Mouse (Mus musculus) left cerebral cortex, adult 11 months (tissue): ENCODE data around the gene Cat.

Source experiments
- DNase-seq: peaks from one replicate; pipeline ENCODE4 v3.0.0; 2022; ENCODE audit warnings: low spot score

Cat gene

DNA sequence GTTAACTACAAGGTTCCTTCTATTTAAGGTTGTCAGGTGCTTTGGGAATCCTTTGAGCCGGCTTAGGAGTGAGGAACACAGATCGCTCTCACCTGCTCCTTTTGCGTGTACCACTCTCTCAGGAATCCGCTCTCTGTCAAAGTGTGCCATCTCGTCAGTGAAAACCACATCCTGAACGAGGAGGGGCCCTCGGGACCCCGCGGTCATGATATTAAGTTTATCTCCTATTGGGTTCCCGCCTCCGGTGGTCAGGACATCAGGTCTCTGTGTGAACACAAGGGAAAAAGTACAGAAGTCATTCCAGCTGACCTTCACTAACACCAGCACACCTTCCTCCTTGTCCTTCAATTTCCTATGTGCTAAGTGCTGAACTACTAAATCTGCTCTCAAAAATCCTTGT, 8.3 kb downstream of the Cat start:
- no peak for DNase-seq

DNA sequence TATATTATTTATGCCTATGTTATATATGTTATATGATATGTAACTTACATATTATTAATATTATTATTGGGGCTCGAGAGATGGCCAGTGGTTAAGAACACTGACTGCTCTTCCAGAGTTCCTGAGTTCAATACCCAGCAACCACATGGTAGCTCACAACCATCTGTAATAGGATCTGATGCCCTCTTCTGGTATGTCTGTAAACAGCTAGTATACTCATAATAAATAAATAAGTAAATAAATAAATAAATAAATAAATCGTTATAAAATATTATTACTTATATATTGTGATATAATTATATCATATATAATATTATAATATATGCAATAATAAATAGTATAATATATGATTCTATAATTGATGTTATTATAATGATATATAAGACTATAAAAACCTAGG, 8.8 kb downstream of the Cat start:
- no peak for DNase-seq

DNA sequence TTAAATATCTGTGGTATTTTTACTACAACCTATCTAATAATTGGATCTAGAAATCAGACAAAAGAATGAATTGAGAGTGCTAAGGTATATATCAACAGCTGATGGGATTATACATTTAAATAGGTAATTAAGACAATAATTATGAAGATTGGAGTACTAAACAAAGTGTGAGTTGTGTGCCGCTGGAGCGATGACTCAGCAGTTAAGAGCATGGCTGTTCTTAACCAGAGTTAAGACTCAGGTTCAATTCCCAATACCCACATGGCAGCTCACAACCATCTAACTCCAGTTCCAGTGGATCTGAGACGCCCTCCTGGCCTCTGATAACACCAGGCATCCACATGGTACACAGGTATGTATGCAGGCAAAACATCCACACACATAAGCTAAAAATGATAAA, 11.6 kb downstream of the Cat start:
- no peak for DNase-seq

DNA sequence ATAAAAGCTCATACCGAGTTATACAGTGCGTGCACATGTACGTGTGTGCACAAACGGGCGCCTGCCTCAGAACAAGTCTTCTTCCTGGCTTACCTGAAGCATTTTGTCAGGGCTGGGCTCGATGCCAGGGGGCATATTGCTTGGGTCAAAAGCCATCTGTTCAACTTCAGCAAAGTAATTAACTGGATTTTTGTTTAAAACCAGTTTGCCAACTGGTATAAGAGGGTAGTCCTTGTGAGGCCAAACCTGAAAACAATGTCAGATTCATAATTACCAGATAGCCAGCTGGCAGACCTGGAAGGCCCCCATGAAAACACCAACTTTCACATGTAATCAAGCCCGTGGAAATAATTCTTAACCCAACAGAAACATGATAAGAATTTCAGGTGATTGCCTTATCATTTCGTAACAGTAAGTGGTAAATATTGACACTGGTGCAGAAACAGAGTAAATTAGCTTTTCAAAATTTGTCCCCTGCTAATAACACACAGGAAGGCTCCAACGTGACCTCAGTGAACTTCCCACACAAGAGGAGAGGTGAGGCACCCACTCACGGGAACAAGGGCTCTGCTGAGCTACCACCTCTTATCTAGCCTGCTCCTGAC, 17.9 kb downstream of the Cat start:
- no peak for DNase-seq

DNA sequence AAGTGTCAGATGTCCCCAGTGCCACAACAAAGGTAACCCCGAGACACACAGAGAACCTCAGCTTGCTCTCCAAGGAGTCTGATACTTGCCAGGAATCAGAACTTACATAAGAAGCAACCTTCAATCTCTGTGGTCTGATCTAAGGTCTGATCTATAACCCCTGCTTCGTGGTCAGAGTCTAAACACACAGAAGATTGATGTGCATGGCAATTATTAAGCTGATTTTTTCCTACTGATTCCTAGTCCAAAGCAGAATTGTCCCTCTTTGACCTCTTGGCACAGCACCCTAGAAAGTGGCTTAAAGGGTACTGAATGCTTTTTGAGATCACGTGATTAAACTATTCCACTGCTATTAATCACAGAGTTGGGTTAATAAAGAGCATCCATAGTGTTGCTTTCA, 18.7 kb downstream of the Cat start:
- DNase-seq, result no peak

DNA sequence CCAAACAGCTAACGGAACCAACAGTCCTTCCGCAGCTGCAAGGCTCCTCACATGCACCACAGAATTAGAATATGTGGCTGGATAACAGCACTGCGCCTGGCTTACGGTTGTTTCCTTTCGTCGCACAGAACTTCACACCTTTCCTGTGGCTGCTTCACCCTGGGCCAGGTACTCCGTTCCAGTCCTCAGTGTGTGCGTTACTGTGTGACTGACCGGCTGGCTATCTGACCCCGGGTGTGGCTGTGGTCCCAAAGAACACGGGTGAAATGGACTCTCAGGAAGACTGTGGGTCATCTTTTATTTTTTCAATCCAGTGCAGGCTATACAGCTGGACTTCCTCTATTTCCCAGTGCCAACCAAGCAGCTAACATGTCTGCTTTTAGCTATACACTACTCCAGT, 19.5 kb downstream of the Cat start:
- no peak for DNase-seq

DNA sequence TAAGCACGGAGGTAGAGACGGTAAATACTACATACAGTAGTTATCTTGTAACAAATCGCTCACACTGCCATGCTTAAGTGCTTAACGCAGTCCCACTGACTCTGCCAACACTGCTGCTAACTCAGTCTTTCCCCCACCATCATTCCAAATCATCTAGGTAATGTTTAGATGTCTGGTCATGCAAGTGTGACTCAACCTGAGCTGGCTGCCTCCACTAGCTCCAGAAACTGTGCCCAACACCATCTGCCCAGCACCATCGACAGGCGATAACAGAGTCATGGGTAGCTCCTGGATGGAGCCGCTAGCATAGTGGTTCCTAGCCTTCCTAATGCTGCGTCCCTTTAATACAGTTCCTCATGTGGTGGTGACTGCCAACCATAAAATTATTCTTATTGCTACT, 20.4 kb downstream of the Cat start:
- no peak for DNase-seq

DNA sequence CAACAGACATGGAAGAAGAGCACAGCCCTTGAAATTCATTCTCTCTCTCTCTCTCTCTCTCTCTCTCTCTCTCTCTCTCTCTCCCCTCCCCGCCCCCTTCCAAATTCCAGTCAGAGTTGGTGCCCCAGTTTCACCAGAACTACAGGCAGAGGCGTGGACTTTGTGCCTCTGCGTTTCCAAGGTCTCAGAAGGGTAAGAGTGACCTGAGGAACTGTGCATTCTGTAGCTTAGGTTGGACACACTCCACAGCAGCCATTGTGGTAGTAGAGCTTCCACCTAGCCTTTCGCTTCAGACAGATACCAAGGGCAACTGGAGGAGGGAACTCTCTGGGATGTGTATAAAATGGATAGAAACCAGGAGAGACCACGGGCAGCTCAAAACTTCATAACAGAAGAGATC, 22.2 kb downstream of the Cat start:
- DNase-seq, result no peak

DNA sequence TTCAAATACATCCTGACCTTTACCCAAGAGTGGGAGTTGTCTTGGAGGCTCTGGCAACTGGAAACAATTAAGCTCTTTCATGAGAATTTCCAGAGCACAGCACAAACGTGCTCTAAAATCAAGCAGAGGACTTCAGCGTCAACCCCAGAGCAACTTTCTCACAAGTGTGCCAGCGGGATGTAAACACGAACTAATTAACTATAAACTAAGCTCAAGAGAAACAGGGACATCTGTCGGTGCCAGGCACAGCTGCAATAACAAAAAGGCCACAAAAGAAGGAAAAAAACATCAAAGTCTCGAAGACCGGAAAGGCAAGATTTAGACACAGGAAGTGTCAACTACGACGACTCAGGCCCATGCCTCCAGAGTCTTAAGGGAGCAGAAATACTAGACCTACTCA, 23.2 kb downstream of the Cat start:
- no peak for DNase-seq

DNA sequence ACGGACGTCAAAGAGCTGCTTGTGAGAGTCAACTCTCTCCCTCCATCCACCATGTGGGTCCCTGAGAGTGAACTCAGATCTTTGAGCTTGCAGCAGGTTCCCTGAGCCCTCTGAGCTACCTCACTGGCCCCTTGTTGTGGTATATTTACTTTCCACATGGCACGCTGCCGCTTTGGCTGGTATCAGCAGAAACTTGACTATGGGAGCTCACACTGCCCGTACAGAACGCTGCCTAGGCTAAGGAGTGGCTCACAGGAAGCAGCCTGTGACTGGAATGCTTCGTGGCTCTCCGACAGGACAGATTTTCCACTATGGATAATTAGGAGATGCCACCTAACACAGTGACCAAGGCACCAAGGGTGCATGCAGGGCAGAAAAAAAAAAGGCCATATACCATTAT, 23.8 kb downstream of the Cat start:
- no peak for DNase-seq

DNA sequence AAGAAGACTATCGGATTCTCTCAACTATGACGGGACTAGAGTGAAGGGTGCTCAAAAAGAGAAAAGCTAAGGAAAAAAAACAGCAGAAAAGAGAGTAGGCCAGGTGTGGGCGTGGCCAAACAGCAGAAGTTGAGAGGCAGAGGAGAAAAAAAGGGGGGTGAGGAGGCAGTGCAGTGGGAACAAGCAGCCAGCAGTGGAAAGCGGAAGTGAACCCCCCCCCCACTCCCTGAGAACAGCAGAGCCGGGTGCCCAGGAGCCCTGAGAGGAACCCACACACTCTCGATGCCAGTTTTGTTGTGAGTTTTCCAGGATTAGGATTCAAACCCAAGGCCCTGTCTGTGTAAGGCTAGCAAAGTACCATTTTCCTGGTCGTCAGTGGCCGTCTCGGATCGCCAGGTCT, 25.9 kb downstream of the Cat start:
- no peak for DNase-seq

DNA sequence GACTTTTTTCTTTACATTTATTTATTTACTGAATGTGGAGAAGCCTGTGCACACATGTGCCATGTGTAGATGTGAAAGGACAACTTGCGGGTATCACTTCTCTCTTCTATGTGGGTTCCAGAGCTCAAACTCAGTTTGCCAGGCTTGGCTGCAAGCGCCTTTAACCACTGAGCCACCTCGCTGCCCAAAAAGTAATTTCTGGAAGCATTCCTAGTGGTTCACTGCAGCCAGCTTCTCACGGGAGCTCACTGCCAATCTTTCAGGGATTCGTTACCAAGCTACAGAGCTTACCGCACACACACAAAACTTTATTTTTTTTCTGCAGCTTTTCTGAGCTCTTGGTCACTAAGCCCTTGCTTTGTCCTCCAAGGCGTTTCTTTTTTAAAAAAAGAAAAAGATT, 27.3 kb downstream of the Cat start:
- no peak for DNase-seq

DNA sequence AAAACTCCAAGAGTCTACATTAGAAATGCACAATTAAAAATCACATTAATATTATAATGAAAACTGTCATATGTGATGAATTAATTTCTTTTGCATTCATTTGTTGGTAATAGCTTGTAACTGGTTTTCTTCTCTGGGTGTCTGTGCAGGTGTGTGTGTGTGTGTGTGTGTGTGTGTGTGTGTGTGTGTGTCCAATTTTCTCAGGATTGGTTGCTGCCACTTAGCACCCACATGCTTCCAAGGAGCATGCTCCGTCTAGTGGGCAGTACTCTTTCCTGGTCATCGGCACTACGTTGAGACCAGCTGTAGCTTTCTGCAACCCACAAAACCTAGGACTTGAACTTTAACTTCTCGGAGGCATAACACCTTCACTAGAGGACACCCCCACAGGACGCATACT, 27.9 kb downstream of the Cat start:
- DNase-seq, result no peak

DNA sequence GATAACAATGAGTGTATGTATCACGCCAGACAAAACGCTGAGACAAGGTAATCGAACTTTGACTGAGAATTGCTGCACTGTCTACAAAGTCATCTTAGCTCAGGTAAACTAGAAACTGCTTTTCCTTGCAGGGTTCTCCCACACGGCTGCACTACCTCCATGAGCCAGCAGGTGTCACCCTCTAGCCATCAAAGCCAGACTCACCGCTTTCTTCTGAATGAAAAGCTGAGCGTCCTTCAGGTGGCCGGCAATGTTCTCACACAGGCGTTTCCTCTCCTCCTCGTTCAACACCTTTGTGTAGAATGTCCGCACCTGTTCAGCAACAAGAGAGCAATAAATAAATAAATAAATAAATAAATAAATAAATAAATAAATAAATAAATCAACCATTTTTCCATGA, 28.3 kb downstream of the Cat start:
- peak; percentile 72 for DNase-seq

DNA sequence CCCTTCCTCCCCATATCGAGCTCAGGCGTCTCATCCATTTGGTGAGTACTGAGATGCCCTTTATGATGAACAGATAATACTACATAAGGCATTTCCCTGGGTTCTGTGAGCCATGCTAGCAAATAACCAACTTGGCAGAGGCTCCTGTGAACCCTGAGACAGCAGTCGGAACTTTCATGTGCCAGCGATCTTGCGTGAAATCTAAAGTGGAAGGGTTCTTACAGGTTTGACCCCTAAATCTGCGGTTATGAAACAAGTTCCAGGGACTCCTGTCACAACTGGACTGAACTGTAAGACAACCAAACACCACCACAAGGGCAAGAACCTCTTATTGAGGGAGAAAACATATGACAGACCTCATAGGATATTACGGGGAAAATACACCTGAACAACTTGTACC, 29.2 kb downstream of the Cat start:
- no peak for DNase-seq

DNA sequence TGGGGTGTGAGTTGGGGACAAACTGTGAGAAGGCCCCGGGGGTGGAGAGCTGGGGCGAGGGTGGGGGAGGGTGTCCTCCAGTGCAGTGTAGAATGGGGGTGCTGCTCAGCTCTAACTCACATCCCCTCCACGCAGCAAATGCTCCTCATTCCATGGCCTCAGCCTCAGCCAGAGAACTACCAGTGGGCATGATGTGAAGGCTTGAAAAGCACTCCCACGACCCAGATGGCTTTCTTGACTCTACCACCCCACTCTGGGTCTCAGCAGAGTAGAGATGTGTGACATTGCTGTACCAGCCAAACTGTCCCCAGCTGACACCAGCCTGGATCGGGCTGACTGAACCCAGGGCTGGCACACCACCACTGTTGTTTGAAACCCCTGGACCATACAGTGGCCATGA, 32.4 kb downstream of the Cat start:
- no peak for DNase-seq

DNA sequence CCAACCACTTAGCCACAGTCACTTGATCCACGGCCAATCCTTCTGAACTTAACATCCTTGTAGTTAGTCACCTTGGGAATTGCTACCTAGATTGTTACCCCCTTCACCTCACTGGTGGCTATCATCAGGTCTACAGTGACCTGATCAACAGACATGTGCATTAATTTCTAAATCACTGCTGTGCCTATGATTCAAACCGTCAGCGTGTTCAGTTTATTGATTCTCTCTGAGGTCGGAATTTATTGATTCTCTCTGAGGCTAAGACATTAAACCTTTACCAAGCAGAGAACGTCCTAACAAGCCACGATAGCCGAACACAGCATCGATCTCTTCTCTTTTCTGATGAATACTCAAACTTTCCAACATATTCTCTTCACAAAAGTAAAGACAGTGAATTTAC, 34.7 kb downstream of the Cat start:
- no peak for DNase-seq

DNA sequence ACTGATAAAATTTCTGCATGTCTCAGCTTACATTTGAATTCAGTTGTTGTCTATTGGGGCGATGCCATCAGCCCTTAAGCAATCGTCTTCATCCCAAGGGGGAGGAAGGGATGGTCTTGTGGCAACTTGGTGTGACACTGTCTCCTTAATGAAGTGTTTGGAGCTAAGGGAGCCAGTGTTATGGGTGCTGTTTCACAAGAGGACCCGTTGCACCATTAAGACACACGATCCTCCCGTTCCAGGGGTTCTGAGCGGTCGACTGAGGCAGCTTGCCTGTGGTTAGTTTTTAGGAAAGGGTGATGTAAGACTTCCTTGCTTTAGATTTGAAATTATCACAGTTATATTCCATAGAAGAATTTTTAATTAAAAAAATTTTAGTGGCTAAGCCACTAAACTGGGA, 35.1 kb downstream of the Cat start:
- DNase-seq, result no peak

DNA sequence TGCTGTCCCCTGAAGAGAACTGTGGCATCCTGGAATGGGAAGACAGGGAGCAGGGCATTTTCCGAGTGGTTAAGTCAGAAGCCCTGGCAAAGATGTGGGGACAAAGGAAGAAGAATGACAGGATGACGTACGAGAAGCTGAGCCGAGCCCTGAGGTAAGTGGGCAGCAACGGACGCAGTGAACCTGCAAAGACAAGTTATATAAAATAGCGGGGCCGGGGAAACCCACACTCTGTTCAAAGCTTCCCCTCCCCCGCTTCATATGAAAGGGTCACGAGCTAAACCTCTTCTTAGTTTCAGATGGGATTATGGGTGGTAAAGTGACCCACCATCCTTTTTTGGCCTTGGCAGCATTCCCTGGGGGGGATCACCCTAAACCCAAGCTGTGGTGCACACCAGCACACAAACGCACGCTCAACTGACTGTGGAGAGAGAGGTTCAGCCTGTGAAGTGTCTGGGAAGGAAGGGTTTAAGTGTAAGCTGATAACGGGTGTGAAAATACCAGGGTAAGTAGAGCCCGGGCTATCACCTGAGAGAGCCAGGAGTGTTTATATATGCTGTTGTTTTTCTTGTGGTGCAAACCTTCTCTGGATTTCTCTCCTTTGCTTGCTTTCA, 35.9 kb downstream of the Cat start:
- DNase-seq, result no peak

DNA sequence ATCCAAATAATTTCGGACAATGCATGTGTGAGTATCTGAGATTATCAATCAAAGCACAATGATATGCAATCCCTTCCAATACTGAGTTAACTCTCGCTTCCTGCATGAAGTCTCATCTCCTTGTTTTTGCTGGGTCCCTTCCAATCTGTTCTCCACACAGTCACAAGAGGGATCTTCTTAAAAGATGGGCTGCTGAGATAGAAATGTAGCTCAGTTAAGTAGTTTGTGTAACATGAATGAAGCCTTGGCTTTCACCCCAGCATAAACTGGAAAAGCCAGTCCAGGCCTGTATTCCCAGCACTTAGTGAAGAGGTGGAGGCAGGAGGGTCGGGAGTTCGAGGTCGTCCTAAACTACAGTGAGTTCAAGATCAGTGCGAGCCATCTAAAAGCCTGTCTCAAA, 38.6 kb downstream of the Cat start:
- no peak for DNase-seq

DNA sequence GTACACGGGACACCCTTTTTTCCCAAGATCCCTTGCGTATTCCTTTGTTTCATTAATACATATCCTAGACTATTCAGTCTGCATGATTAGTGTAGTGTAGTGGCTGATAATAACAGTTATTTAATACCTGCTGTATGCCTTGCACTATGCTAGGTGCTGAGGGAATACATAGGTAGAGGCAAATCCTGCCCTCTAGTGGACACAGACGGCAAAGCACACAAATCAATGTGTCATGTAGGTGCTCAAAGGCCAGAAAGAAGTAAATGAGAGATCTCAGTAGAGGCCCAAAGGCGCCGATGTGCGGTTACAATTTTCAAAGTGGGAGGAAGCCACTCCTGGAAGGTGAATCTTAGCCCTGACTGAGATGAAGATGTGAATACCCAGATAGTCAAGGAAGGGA, 39.2 kb downstream of the Cat start:
- DNase-seq, result no peak

DNA sequence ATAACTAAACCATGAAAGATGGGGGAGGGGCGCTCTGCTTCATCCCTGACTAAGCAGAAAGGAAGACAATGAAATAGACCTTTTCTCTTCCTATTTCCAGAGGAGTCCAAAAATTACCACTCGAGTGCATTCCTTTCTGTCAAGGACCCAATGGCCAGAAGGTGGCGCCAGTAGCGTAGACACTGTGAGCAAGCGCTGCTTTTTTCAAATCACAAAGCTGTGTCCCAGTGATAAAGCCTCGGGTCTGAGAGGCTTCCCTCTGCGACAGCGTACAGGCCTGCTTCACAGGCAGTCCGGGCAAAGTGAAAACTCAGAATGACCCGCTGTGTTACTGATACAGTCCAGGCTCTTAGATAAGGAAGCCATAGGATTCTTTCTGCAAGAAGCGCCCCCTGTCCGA, 45.2 kb downstream of the Cat start:
- DNase-seq, result peak; percentile 59

DNA sequence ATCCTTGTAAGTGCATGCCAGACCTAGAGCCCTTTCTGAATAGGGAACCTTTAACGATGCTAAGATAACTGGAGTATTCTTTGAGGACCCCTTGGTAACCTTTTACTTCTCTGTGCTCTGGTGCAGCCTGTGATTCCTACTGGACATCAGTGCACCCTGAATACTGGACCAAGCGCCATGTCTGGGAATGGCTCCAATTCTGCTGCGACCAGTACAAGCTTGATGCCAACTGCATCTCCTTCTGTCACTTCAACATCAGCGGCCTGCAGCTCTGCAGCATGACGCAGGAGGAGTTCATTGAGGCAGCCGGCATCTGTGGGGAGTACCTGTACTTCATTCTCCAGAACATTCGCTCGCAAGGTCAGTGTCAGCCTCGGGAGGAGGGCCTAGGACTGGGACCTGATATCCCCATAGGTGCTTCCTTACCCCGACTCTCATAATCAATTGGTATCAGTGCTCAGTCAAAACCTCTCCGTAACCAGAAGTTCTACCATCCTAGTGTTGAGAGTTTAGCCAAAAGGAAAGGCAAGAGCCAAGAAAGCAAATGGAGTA, 45.8 kb downstream of the Cat start:
- no peak for DNase-seq

DNA sequence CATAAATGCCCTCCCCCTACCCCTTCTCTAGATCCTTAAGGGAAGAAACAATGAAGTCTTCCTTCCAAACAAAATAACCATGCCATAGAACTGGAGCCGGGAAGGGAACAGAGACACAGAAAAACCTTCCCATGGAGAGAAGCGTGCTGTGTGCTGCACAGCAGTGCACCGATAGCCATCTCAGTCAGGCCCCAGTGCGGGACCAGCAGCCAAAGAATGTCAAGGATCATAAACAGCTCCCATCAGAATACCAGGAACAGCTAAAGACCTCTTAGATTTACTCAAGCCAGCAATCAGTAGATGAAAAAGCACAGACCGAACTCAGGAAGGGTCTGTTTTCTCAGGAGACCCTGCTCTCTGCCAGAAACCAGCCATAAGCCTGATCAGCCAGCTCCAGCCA, 48.4 kb downstream of the Cat start:
- DNase-seq, result no peak
